9 mouse cellular contexts compared by ENCODE assay signal in the genomic region with DNA sequence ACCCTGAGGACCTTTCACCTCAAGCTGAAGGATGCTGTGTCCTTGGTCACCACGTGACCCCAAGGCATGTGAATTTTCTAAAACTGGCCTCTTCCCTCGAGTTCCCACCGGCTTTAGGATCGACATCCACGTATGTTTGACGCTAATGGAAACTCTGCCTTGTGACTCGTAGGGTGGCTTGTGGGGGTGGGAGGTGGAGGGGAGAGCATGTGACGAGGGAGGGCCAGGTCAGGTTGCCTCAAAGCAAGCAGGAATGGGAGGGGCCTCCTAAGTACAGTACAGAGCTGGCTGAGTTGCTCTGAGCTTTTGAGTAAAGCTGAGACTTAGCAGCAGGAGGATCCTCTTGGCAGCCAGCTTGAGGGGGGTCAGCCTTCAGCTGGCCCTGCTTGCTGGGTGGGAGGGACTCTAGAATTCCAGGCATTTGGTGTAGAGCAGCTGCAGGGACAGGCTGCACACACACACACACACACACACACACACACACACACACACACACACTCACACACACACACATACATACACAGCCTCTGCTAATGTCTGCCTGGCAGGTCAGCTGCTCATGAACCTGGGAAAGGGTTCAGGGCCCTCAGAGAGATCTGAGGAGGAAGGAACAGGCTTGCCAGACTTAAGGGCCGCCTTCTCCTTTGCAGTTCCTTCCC.
DNase-seq lines count a peak whose midpoint lies in the region; ATAC-seq lines count a peak whose summit lies in the region.
"Had no signal": no experiment of that assay in that cellular context is flagged by ENCODE, and none has a peak within 500 bp of the region (broad histone marks: within the 10 kb centered on the region; RNA-seq: fewer than 3 reads in every experiment).

No protein-coding gene starts in this region.

- H3K4me1 ChIP-seq in heart, embryonic 12.5 days (replicated peaks): peaks cover 27% of the 10 kb centered on the region
- H3K4me1 ChIP-seq in hindbrain, embryonic 15.5 days (replicated peaks): peaks cover 16% of the 10 kb centered on the region
- peaks cover 35% of the 10 kb centered on the region for H3K4me1 ChIP-seq in limb, embryonic 15.5 days

- WGBS in heart, embryonic 12.5 days: 40% methylated on average over 9 of the region's 9 CpGs
- WGBS in hindbrain, embryonic 15.5 days: 53% methylated on average over 9 of the region's 9 CpGs
- WGBS in limb, embryonic 15.5 days: 27% methylated on average over 9 of the region's 9 CpGs

- H3K36me3 ChIP-seq in heart, embryonic 12.5 days: no peaks in the 10 kb centered on the region
- H3K36me3 ChIP-seq in hindbrain, embryonic 15.5 days: no peaks in the 10 kb centered on the region
- no peaks in the 10 kb centered on the region for H3K36me3 ChIP-seq in limb, embryonic 15.5 days

- H3K4me2 ChIP-seq in heart, embryonic 12.5 days: peak overlapping the region; percentile 12; the same call in 1 of the 2 replicates
- H3K4me2 ChIP-seq in hindbrain, embryonic 15.5 days: no peak overlapping the region
- H3K4me2 ChIP-seq in limb, embryonic 15.5 days: no peak overlapping the region

- no peak overlapping the region for H3K4me3 ChIP-seq in heart, embryonic 12.5 days
- H3K4me3 ChIP-seq in hindbrain, embryonic 15.5 days: no peak overlapping the region
- no peak overlapping the region for H3K4me3 ChIP-seq in limb, embryonic 15.5 days

- H3K27me3 ChIP-seq in heart, embryonic 12.5 days (replicated peaks): no peaks in the 10 kb centered on the region
- H3K27me3 ChIP-seq in hindbrain, embryonic 15.5 days: no peaks in the 10 kb centered on the region
- no peaks in the 10 kb centered on the region for H3K27me3 ChIP-seq in limb, embryonic 15.5 days
- H3K27me3 ChIP-seq: Patski had no signal

- intact Hi-C loops in heart, postnatal 36 days (cut with DNase I): no loop called here

- DNase-seq in heart, postnatal 36 days: no peak
- DNase-seq in embryo, embryonic 9.5 days (ENCODE audit: extremely low spot score): peak; percentile 34
- peak; percentile 44 for DNase-seq in retina, postnatal 7 days (ENCODE audit: low read depth, low spot score)
- no peak for DNase-seq in adrenal gland, postnatal 4 days (ENCODE audit: low spot score in 2 of 2)
- no peak for DNase-seq in spleen, postnatal 36 days (ENCODE audit: low spot score in 2 of 2)

- 0 out of 2 replicates have a peak overlapping the region, but pooled peaks have one; percentile 15 for H3K9ac ChIP-seq in heart, embryonic 12.5 days
- H3K9ac ChIP-seq in hindbrain, embryonic 15.5 days: no peak overlapping the region
- H3K9ac ChIP-seq in limb, embryonic 15.5 days: no peak overlapping the region

- ATAC-seq in heart, embryonic 12.5 days (ENCODE audit: insufficient number of reproducible peaks, low FRiP score): peak; percentile 65
- ATAC-seq in hindbrain, embryonic 15.5 days (ENCODE audit: low FRiP score, low read depth): peak; percentile 82
- ATAC-seq in limb, embryonic 15.5 days (ENCODE audit: insufficient number of reproducible peaks, low FRiP score, low TSS enrichment, low read depth): peak; percentile 89
- ATAC-seq: Patski had no signal

- peak overlapping the region; percentile 65 for H3K27ac ChIP-seq in heart, embryonic 12.5 days (ENCODE audit: poor library complexity, severe bottlenecking)
- no peak overlapping the region for H3K27ac ChIP-seq in hindbrain, embryonic 15.5 days (replicated peaks)
- peak overlapping the region; percentile 86 for H3K27ac ChIP-seq in limb, embryonic 15.5 days

- H3K9me3 ChIP-seq in heart, embryonic 12.5 days (replicated peaks): no peaks in the 10 kb centered on the region
- H3K9me3 ChIP-seq in hindbrain, embryonic 15.5 days: no peaks in the 10 kb centered on the region
- no peaks in the 10 kb centered on the region for H3K9me3 ChIP-seq in limb, embryonic 15.5 days

Comparison
In these comparisons a context has a peak if more than half of its experiments do, and no peak if none do; other contexts are left out.
1. DNase-seq: peak in embryo, embryonic 9.5 days (single experiment) and retina, postnatal 7 days (single experiment); none in heart, postnatal 36 days (0 of 2), adrenal gland, postnatal 4 days (0 of 2) and spleen, postnatal 36 days (0 of 2).
2. Peak in every context shown above with its lines, with median percentiles within 50 percentile points of each other: ATAC-seq.